Mouse (Mus musculus): ENCODE results near the gene Cib2.

Cib2 gene

GRCm38 (mm10) chr9:54544954-54545315 is 15.1 kb downstream of the Cib2 start:
- no peak for DNase-seq (ENCODE audit: low read depth, low spot score)

GRCm38 (mm10) chr9:54544212-54544953 is 15.6 kb downstream of the Cib2 start:
- no peak for DNase-seq (ENCODE audit: low read depth, low spot score)

- DNase-seq (ENCODE audit: low read depth, low spot score): no peak
Observed at GRCm38 (mm10) chr9:54540801-54541200, 19.2 kb downstream of the Cib2 start.

GRCm38 (mm10) chr9:54538684-54539083 is 21.3 kb downstream of the Cib2 start, which contains the start of gene Sh2d7:
TSS of gene Sh2d7 (plus strand) at chr9:54538984.
- no peak for DNase-seq (ENCODE audit: low read depth, low spot score)

- DNase-seq (ENCODE audit: low read depth, low spot score): no peak
Observed at GRCm38 (mm10) chr9:54538244-54538643, 21.8 kb downstream of the Cib2 start.

- no peak for DNase-seq (ENCODE audit: low read depth, low spot score)
Observed at GRCm38 (mm10) chr9:54537480-54537879, 22.5 kb downstream of the Cib2 start.

- no peak for DNase-seq (ENCODE audit: low read depth, low spot score)
Observed at GRCm38 (mm10) chr9:54537030-54537429, 23.0 kb downstream of the Cib2 start.

- DNase-seq (ENCODE audit: low read depth, low spot score): no peak
Observed at GRCm38 (mm10) chr9:54536236-54536635, 23.8 kb downstream of the Cib2 start.

GRCm38 (mm10) chr9:54533975-54534374 is 26.0 kb downstream of the Cib2 start:
- no peak for DNase-seq (ENCODE audit: low read depth, low spot score)

GRCm38 (mm10) chr9:54532926-54533325 is 27.1 kb downstream of the Cib2 start:
- DNase-seq (ENCODE audit: low read depth, low spot score): no peak

GRCm38 (mm10) chr9:54531421-54531820 is 28.6 kb downstream of the Cib2 start:
- no peak for DNase-seq (ENCODE audit: low read depth, low spot score)

- DNase-seq (ENCODE audit: low read depth, low spot score): no peak
Observed at GRCm38 (mm10) chr9:54530836-54531235, 29.2 kb downstream of the Cib2 start.

GRCm38 (mm10) chr9:54529950-54530349 is 30.1 kb downstream of the Cib2 start:
- DNase-seq (ENCODE audit: low read depth, low spot score): no peak

GRCm38 (mm10) chr9:54527694-54528093 is 32.3 kb downstream of the Cib2 start:
- no peak for DNase-seq (ENCODE audit: low read depth, low spot score)

- no peak for DNase-seq (ENCODE audit: low read depth, low spot score)
Observed at GRCm38 (mm10) chr9:54520286-54520685, 39.7 kb downstream of the Cib2 start.

- DNase-seq (ENCODE audit: low read depth, low spot score): peak; percentile 87
Observed at GRCm38 (mm10) chr9:54518921-54519320, 41.1 kb downstream of the Cib2 start.

- DNase-seq (ENCODE audit: low read depth, low spot score): no peak
Observed at GRCm38 (mm10) chr9:54515991-54516390, 44.0 kb downstream of the Cib2 start.

- no peak for DNase-seq (ENCODE audit: low read depth, low spot score)
Observed at GRCm38 (mm10) chr9:54502873-54503272, 57.1 kb downstream of the Cib2 start.

GRCm38 (mm10) chr9:54502111-54502495 is 57.9 kb downstream of the Cib2 start:
- no peak for DNase-seq (ENCODE audit: low read depth, low spot score)

- peak; percentile 76 for DNase-seq (ENCODE audit: low read depth, low spot score)
Observed at GRCm38 (mm10) chr9:54501453-54502110, 58.4 kb downstream of the Cib2 start, which contains the start of gene Dmxl2. TSS of gene Dmxl2 (minus strand) at chr9:54501626.

GRCm38 (mm10) chr9:54500832-54501452 is 59.1 kb downstream of the Cib2 start:
- DNase-seq (ENCODE audit: low read depth, low spot score): no peak

- no peak for DNase-seq (ENCODE audit: low read depth, low spot score)
Observed at GRCm38 (mm10) chr9:54499791-54500190, 60.2 kb downstream of the Cib2 start.

- no peak for DNase-seq (ENCODE audit: low read depth, low spot score)
Observed at GRCm38 (mm10) chr9:54499291-54499690, 60.7 kb downstream of the Cib2 start.

Measured in telencephalon, adult 2 months (tissue).